Comparison of ENCODE assay signal across 8 mouse cellular contexts in the genomic region with DNA sequence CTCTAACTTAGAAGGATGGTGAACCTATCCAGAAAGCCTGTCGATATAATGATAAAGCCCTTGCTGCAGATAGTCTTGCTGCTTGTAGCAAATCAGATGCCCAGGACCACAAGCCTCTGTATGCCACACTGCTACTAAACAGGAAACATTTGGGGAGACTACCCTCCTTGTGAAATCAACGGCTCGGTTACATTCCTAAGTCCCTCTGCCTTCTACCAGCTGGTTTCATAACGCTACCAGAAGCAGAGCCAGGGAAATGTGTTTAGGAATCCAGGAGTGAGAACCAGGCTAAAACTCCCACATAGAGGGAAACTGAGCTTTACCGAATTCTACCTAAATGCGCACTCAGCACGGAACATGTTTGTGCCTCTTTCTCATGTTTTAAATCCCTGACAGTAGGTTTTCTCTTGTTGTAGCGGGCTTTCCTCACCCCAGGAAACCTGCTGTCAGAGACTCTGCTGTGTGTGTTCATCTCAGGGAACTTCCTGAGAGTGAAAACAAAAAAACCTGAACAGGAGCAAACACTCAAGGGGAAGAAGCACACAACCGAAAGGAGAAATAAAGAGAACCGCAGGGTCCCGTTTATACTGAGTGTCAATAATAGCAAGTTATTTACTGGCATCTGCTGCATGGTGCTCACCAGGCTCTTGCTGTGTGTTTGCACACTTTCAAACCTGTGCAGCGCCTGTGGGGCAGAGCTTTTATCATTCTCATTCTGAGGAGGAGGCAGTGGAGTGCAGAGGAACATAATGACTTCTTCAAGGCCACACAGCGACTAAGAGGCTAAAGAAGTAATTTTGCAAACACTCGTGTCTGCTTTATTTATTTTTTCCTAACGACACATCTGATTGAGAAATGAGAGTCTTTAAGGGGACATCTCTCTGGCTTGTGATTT. TPM values are rescaled to one million over a fixed set of nuclear protein-coding genes. Genes with fewer than 3 reads are reported as not detected.
DNase-seq lines count a peak whose midpoint lies in the region; ATAC-seq and TF ChIP-seq lines count a peak whose summit lies in the region.

No protein-coding gene starts in this region.

- no peak for TF ChIP-seq CTCF in gastrocnemius, adult 2 months (IDR thresholded peaks at IDR 0.05)

- H3K9ac ChIP-seq in midbrain, embryonic 12.5 days (replicated peaks), result no peak overlapping the region
- no peak overlapping the region for H3K9ac ChIP-seq in midbrain, embryonic 15.5 days
- H3K9ac ChIP-seq in hindbrain, embryonic 15.5 days, result no peak overlapping the region

- peaks cover 8% of the 10 kb centered on the region; the same call in 1 of the 2 replicates for H3K27me3 ChIP-seq in midbrain, embryonic 12.5 days
- H3K27me3 ChIP-seq in midbrain, embryonic 15.5 days (replicated peaks), result no peaks in the 10 kb centered on the region
- 0 out of 2 replicates have a peak, but pooled peaks cover 3% of the 10 kb centered on the region for H3K27me3 ChIP-seq in hindbrain, embryonic 15.5 days

- H3K4me3 ChIP-seq in gastrocnemius, adult 2 months, result peak overlapping the region; percentile 3; the same call in 1 of the 2 replicates
- no peak overlapping the region for H3K4me3 ChIP-seq in midbrain, embryonic 12.5 days
- no peak overlapping the region for H3K4me3 ChIP-seq in midbrain, embryonic 15.5 days
- no peak overlapping the region for H3K4me3 ChIP-seq in hindbrain, embryonic 15.5 days

- no peaks in the 10 kb centered on the region for H3K9me3 ChIP-seq in midbrain, embryonic 12.5 days
- H3K9me3 ChIP-seq in midbrain, embryonic 15.5 days, result no peaks in the 10 kb centered on the region
- H3K9me3 ChIP-seq in hindbrain, embryonic 15.5 days, result no peaks in the 10 kb centered on the region

- 0 out of 2 replicates have a peak, but pooled peaks cover 4% of the 10 kb centered on the region for H3K4me1 ChIP-seq in midbrain, embryonic 12.5 days
- H3K4me1 ChIP-seq in midbrain, embryonic 15.5 days, result no peaks in the 10 kb centered on the region; the same call in 1 of the 2 replicates
- peaks cover 9% of the 10 kb centered on the region; the same call in 1 of the 2 replicates for H3K4me1 ChIP-seq in hindbrain, embryonic 15.5 days (replicated peaks)

- no peaks in the 10 kb centered on the region for H3K36me3 ChIP-seq in midbrain, embryonic 12.5 days
- H3K36me3 ChIP-seq in midbrain, embryonic 15.5 days (replicated peaks), result no peaks in the 10 kb centered on the region
- no peaks in the 10 kb centered on the region for H3K36me3 ChIP-seq in hindbrain, embryonic 15.5 days

- intact Hi-C loops in gastrocnemius, adult 2 months (cut with DNase I), result no loop called here

- H3K4me2 ChIP-seq in midbrain, embryonic 12.5 days (replicated peaks), result peak overlapping the region; percentile 9
- H3K4me2 ChIP-seq in midbrain, embryonic 15.5 days, result no peak overlapping the region
- H3K4me2 ChIP-seq in hindbrain, embryonic 15.5 days, result peak overlapping the region; percentile 36

- 36% methylated on average over 15 of the region's 15 CpGs for WGBS in midbrain, embryonic 12.5 days
- WGBS in midbrain, embryonic 15.5 days, result 32% methylated on average over 15 of the region's 15 CpGs
- WGBS in hindbrain, embryonic 15.5 days, result 39% methylated on average over 15 of the region's 15 CpGs

- no peak for ATAC-seq in midbrain, embryonic 12.5 days (ENCODE audit: low FRiP score, low read depth)
- ATAC-seq in midbrain, embryonic 15.5 days (replicated peaks), result no peak; the same call in 1 of the 2 replicates
- ATAC-seq in hindbrain, embryonic 15.5 days (ENCODE audit: low FRiP score, low read depth), result no peak

- H3K27ac ChIP-seq in gastrocnemius, adult 2 months, result no peak overlapping the region
- H3K27ac ChIP-seq in midbrain, embryonic 12.5 days (replicated peaks), result no peak overlapping the region
- no peak overlapping the region for H3K27ac ChIP-seq in midbrain, embryonic 15.5 days
- no peak overlapping the region for H3K27ac ChIP-seq in hindbrain, embryonic 15.5 days (replicated peaks)

- DNase-seq in gastrocnemius, adult 2 months, result no peak
- DNase-seq in gastrocnemius, adult 8-10 months (ENCODE audit: low spot score in 2 of 2), result no peak
- peak; percentile 9 for DNase-seq in naive thymus-derived CD4-positive, alpha-beta T cell, adult 2 months (ENCODE audit: low read depth)
- no peak for DNase-seq in ovary, postnatal 10 days (ENCODE audit: low spot score)
- no peak for DNase-seq in adrenal gland, adult 2 months

RNA-seq across cellular contexts. Expression of gene Slc19a2, which starts 30.8 kb away (rescaled TPM):
- total RNA-seq in gastrocnemius, adult 2 months (2021), result 1 to 10 TPM; 2.6 to 2.8 TPM
- total RNA-seq in gastrocnemius, adult 8-10 months (2022), result 1 to 10 TPM; 3.8 to 4.9 (median 4.5) TPM
- 10.7 and 11.1 TPM in 2 replicates for polyA plus RNA-seq in midbrain, embryonic 12.5 days (2016; fragmentation: Nextera tagmentation; extraction: Ambion mirVana)
- 7.7 and 9.0 TPM in 2 replicates for polyA plus RNA-seq in midbrain, embryonic 15.5 days (2015; fragmentation: Nextera tagmentation; extraction: Ambion mirVana)
- polyA plus RNA-seq in hindbrain, embryonic 15.5 days (2015; fragmentation: Nextera tagmentation; extraction: Ambion mirVana), result 8.4 and 9.4 TPM in 2 replicates
- total RNA-seq in adrenal gland, adult 2 months (2021), result 10 to 100 TPM; 22.1 to 27.8 TPM
- polyA plus RNA-seq in adrenal gland, adult 2 months (2012; rRNA removed), result 26.1 and 31.8 TPM in 2 replicates

RNA-seq across cellular contexts. Expression of gene Ccdc181, which starts 57.3 kb away (rescaled TPM):
- 10 to 100 TPM; 11.2 to 11.8 TPM for total RNA-seq in gastrocnemius, adult 2 months (2021)
- total RNA-seq in gastrocnemius, adult 8-10 months (2022), result 10 to 100 TPM; 10.6 to 13.1 (median 11.8) TPM
- 16.8 and 18.4 TPM in 2 replicates for polyA plus RNA-seq in midbrain, embryonic 12.5 days (2016; fragmentation: Nextera tagmentation; extraction: Ambion mirVana)
- 24.8 and 25.7 TPM in 2 replicates for polyA plus RNA-seq in midbrain, embryonic 15.5 days (2015; fragmentation: Nextera tagmentation; extraction: Ambion mirVana)
- polyA plus RNA-seq in hindbrain, embryonic 15.5 days (2015; fragmentation: Nextera tagmentation; extraction: Ambion mirVana), result 24.0 and 26.9 TPM in 2 replicates
- total RNA-seq in adrenal gland, adult 2 months (2021), result 10 to 100 TPM in 1 of 2 experiments, 1 to 10 TPM in 1; 7.7 to 12.3 TPM
- 1.6 and 1.7 TPM in 2 replicates for polyA plus RNA-seq in adrenal gland, adult 2 months (2012; rRNA removed)
